Mouse (Mus musculus) cerebellum, postnatal 36 days (tissue): Measurements from ENCODE around the gene Thbs1.

ENCODE experiments used
- DNase-seq, 2 experiments: peaks; one replicate each; pipeline ENCODE4 v3.0.0; 2021 to 2022; ENCODE audit warnings: mixed read lengths in 2 of 2

Gene Thbs1

DNA sequence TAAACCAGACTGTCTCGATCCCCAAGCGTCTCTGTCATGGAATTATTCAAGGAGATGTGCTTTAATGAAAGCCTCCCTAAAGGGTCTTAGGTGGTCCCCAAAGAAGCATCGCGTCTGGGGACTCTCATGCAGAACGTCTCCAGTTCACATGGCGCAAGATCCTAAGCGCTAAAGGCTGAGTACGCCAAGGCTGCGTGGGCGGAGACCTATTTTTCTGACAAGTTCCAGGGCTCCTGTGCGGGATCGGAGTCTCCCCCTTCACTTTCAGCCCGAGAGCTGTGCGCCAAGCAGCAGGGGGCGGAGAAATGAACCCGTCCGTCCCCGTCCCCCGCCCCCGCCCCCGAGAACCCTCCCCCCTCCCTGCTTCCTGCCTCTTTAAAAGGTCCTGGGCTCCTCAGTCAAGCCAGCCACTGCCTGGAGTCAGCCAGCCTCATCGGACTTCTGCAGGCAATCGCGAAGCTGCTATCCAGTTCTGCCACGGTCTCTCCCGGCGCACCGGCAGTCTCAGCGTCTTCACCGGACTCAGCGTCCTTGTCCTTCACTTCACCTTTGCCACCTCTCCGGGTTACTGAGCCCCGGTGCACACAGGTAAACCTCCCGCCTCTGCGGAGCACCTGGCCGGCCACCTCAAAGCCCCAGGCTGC is at the start of gene Thbs1:
TSS of gene Thbs1 (plus strand) at position 389 of the 644 bp plus-strand sequence.
- peak; percentile 20 to 23 for DNase-seq

DNA sequence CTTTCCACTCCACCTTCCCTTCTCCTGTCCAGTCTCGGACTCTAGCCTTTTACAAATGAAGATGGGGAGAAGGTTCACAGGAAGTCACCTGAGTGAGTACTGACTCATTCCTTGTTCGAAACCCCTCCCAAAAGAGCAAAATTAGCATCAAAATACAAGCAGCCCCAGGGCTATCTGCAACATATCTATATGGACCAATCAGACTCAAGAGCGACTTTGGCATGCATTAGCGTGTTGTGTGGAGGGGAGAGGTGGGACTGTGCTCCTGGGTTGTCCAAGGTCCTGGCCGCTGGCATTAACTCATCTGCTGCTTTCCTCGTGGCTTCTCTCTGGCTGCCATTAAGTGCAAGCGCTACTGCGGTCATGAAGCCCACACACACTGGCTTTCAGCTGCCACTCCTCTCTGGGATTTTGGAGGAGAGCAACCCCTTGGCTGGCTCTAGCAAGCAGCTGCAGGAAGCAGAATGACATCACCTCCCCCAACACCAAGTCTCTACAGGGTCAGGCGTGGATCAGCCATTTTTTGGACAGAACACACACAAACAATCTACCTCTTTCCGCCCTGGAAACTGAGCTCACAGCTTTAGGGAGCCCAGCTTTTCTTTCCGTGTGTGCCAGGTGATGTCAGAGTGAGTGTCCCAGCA is 47.4 kb upstream of the Thbs1 start:
- no peak for DNase-seq

GRCm38 (mm10) chr2:118066065-118066770 is 45.5 kb upstream of the Thbs1 start:
- no peak for DNase-seq

DNA sequence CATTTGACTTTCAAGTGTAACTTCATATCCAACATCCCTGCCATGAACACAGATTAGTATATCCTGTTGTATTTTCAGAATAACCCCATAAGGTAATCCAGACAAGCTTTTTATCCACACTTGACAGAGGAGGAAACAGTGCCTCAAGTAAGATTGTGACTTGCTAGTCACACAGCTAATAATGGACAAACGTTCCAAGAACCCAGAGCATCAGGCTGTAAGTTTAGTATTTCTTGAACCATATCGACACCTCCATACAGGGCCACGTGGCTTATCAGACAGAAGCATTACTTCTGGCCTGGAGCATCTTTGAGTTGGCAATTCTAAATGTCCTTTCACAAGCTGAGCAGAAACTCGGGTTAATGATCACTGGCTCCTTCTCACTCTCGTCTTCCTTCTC is 41.7 kb upstream of the Thbs1 start:
- no peak for DNase-seq

DNA sequence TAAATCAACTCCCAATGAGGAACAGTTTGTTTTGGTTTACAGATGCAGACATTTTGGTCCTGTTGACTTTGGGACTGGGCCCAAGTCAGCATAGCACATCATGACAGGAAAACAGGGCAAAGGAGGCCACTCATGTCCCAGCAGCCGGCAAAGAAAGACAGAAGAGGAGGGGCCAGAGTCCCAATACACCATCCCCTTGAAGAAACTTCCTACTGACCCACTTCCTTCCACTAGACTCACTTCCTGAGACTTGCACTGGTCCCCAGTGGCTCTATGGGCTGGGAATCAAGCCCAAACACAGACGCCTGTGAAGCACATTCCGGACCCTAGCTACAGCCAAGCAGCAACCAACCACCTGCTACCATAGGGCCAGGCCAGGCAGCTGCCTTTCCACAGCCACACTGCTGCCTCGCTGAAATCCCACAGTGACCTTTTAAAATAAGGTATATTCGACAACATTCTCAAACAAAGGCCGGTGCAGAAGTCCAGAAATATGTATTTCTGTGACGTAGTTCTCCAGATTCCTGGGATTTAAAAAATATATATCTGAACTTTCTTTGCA is 38.8 kb upstream of the Thbs1 start:
- no peak for DNase-seq

GRCm38 (mm10) chr2:118074030-118074429 is 37.6 kb upstream of the Thbs1 start:
- DNase-seq: no peak

GRCm38 (mm10) chr2:118075165-118075564 is 36.5 kb upstream of the Thbs1 start:
- DNase-seq: no peak

GRCm38 (mm10) chr2:118079131-118079530 is 32.5 kb upstream of the Thbs1 start:
- no peak for DNase-seq

DNA sequence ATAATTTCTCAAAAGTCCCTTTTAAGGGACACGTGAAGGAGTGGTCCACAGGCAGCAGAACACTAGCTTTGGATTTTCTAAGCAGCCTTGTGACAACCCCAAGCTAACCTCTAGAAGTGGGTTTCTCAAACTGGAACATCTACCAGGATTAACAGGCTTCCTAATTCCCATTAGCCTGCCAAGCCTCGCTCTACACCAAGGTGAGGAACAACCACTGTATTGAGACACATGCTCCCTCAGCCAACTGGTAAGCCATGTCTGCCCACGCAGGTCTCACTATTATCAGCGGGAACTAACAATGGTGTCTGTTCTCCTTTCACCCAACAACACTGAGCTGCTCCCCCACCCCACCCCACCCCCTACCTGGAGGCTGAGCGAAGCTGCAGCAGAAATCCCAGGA is 30.1 kb upstream of the Thbs1 start:
- DNase-seq: no peak

GRCm38 (mm10) chr2:118083652-118084051 is 28.0 kb upstream of the Thbs1 start:
- DNase-seq: no peak

DNA sequence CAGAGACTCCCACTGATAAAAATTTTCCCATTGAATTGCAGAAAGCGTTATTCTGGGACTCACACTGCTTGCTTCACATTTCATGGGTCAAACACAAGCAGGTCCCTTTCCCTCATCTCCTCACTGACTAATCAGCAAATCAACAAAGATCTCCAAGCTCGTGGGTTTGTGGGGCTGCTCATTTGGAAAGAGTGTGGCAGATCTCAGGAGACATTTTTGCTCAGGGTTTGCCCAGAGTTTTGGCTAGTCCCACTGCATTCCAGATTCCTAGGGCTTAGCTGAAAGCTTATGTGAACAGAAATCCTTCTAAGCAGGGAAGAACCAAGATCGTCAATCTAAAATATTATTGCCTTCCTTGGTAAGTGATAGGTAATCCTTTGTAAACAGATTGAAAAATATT is 27.0 kb upstream of the Thbs1 start:
- no peak for DNase-seq

DNA sequence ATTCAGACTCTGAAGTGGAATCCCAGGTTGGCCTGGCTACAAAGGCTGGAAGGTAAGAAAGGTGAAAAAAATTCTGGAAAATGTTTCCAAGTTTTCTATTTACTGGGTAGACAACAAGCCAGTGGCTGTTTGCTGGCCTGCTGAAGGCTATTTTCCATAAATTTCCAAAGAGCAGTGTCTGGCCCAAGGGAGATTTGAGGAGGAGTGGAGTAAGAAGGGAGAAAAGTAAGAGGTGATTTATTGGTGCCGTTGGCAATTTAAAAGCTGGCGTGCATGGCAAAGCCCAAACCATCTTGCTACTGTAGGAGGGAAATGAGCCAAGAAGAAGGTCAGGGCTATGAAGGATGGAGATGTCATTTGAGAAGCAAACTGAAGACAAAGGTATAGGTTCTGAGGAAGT is 26.0 kb upstream of the Thbs1 start:
- DNase-seq: no peak

GRCm38 (mm10) chr2:118087044-118087726 is 24.5 kb upstream of the Thbs1 start:
- DNase-seq: no peak

DNA sequence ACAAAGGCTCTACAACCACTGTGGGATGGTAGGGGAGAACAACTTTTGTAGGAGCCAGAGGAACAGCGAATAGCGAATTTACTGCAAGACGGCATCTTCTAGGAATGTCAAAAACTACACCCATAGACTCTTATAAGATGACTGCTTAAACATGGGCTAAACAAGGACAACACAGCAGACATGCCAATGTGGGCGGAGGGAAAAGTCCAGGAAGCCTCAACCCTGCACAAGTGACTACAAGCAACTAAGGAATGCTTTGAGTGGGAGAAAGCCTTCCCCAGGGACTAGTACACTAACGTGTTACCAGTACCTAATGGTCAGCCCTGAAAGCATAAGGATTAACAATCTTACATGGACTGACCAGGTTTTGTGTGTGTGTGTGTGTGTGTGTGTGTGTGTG is 20.4 kb upstream of the Thbs1 start:
- no peak for DNase-seq

DNA sequence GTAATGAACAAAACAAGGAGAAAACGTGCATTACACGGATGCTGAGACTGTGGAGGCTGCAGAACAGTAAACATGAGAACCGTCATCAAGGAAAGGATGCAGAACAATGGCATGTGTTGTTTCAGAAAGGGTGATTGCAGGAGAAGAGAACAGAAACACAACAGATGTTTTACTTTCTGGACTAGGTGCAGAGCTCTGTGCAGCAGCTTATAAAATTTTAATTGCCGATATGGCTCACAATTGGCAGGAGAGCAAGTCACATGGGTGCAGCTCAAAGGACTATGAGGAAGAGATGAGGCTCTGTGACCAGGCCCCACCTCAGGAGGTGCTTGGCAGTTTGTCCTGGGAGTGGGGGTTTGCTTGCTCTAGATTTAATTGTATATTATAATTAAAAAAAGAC is 12.6 kb upstream of the Thbs1 start:
- DNase-seq: no peak

- no peak for DNase-seq
Observed at GRCm38 (mm10) chr2:118102169-118102568, 9.5 kb upstream of the Thbs1 start.

- DNase-seq: no peak
Observed at GRCm38 (mm10) chr2:118110225-118110915, 1.3 kb upstream of the Thbs1 start.

- peak; percentile 66 to 67 for DNase-seq
Observed at GRCm38 (mm10) chr2:118111116-118111487, 574 bp upstream of the Thbs1 start.

DNA sequence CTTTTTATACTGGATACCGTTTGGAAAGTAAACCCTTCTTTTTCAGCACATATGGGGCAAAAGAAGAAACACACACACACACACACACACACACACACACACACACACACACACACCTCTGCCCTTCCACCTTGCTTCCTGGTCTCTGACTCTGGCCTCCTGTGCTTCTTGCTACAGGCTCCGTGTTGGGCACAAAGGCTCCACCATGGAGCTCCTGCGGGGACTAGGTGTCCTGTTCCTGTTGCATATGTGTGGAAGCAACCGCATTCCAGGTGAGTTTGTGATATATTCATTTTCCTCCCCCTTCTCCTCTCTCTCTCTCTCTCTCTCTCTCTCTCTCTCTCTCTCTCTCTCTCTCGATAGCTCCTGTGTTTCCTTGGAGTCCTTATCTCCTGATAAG is 762 bp downstream of the Thbs1 start:
- DNase-seq: no peak

GRCm38 (mm10) chr2:118112846-118113479 is 1.3 kb downstream of the Thbs1 start:
- DNase-seq: peak in 1 of 2 experiments; percentile 13

DNA sequence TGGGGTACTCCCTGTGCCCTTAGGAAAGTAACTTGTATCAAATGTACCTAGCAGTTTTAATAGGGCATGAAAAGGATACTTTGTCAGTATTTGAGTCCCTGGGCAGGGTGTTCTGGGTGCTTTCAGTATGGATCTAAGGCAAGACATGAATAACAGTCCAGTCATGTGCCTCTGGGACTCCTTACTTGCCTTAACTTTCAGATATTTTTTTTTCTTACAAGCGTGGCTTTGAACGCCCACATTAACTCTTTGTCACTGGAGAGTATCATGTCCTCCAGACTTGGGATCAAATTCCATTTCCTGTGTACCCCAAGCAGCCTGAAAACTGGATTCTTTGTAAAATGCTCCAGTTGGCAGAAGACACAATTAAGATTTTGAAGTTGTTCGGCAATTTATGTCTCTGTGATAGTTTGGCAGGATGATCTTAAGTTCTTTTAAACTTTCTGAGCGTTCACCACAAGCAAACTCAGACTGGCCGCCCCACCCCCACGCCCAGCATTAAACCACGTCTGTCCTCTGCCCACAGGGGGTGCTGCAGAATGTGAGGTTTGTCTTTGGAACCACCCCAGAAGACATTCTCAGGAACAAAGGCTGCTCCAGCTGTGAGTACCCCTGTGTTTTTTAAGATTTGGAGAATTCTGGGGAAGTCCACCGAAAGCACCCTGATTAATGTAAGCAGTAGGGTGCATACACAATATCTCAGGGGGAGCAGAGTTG is 2.3 kb downstream of the Thbs1 start:
- no peak for DNase-seq
